Mouse (Mus musculus) limb, embryonic 11.5 days (tissue): ENCODE measurements around the gene Tmem59l. TPM values are rescaled to one million over a fixed set of nuclear protein-coding genes. Genes with fewer than 3 reads are reported as not detected.

Experiments
- ATAC-seq: fragments of 200-750 bp; cut with Nextera tagmentation; 2 replicates; pipeline ENCODE4 v1.8.0; 2017; ENCODE audit warnings: low read depth; ENCODE audit not compliant: insufficient number of reproducible peaks, low FRiP score, low TSS enrichment
- DNase-seq: peaks from one replicate; pipeline ENCODE4 v3.0.0-alpha.2; 2015; ENCODE audit warnings: low spot score
- H3K27ac ChIP-seq: fragments of 300-500 bp; sonication (generic); replicated peaks from 2 replicates; pipeline ENCODE4 v1.5.1; 2014; ENCODE audit warnings: low read depth, mild to moderate bottlenecking, low read length
- H3K27me3 ChIP-seq: fragments of 300-500 bp; sonication (generic); 2 replicates; pipeline ENCODE4 v1.6.1; 2014; ENCODE audit warnings: mild to moderate bottlenecking, low read length, mixed read lengths; ENCODE audit not compliant: control insufficient read depth, insufficient read depth
- H3K36me3 ChIP-seq: fragments of 300-500 bp; sonication (generic); 2 replicates; pipeline ENCODE4 v1.6.1; 2014; ENCODE audit warnings: mild to moderate bottlenecking, low read length, moderate library complexity, mixed read lengths; ENCODE audit not compliant: control insufficient read depth, insufficient read depth
- H3K4me1 ChIP-seq: fragments of 300-500 bp; sonication (generic); 2 replicates; pipeline ENCODE4 v1.6.1; 2014; ENCODE audit warnings: low read length, mixed read lengths; ENCODE audit not compliant: control insufficient read depth, insufficient read depth
- H3K4me2 ChIP-seq: fragments of 300-500 bp; sonication (generic); 2 replicates; pipeline ENCODE4 v1.6.1; 2014; ENCODE audit warnings: low read depth, mild to moderate bottlenecking, moderate library complexity; ENCODE audit not compliant: severe bottlenecking
- H3K4me3 ChIP-seq: fragments of 300-500 bp; sonication (generic); 2 replicates; pipeline ENCODE4 v1.5.1; 2014; ENCODE audit warnings: low read depth, low read length
- H3K9ac ChIP-seq: fragments of 300-500 bp; sonication (generic); 2 replicates; pipeline ENCODE4 v1.6.1; 2014; ENCODE audit warnings: mild to moderate bottlenecking, low read length
- H3K9me3 ChIP-seq: fragments of 300-500 bp; sonication (generic); 2 replicates; pipeline ENCODE4 v1.6.1; 2016; ENCODE audit warnings: low read length; ENCODE audit not compliant: control insufficient read depth
- whole genome bisulfite sequencing: fragments of 180-500 bp; shearing (Covaris S2); extraction: QIAGEN DNeasy Blood & Tissue Kit; methylation state at CpG from one replicate; pipeline ENCODE4 v1.1.7; 2014; 5-methylcytosine and 5-hydroxymethylcytosine counted together
- polyA plus RNA-seq: library from polyadenylated mRNA; unstranded; fragments of >200 nt; fragmentation: Nextera tagmentation; extraction: Ambion mirVana; gene quantifications from 2 replicates; pipeline ENCODE4 v1.2.1, GENCODE M21; 2014

The Tmem59l gene
- polyA plus RNA-seq, 1 experiment from 2014 or later: 20.0 TPM

GRCm38 (mm10) chr8:70527512-70528181 is 40.5 kb upstream of the Tmem59l start, which contains the start of the genes Fkbp8 and Kxd1:
Gene Fkbp8 (plus strand): TSS chr8:70527724.
Gene Kxd1 (minus strand): TSS chr8:70527956.
- ATAC-seq (peak; percentile 86), DNase-seq (peak; percentile 99)
- H3K27ac ChIP-seq: peak within 1 kb of the TSS; percentile 72
- H3K36me3 ChIP-seq: peaks cover 24% of the 10 kb centered on the region
- no peaks in the 10 kb centered on the region; the same call in 1 of the 2 replicates for H3K4me1 ChIP-seq
- H3K9me3 ChIP-seq: no peaks in the 10 kb centered on the region
- peak within 1 kb of the TSS; percentile 94 for H3K9ac ChIP-seq
- peak within 1 kb of the TSS; percentile 81 for H3K4me2 ChIP-seq
- H3K4me3 ChIP-seq: peak within 1 kb of the TSS; percentile 85
- under 1% methylated on average over 61 of the region's 61 CpGs for WGBS
- no peaks in the 10 kb centered on the region for H3K27me3 ChIP-seq

- Histone ChIP-seq H3K4me2 (peak overlapping the region; percentile 81), H3K9ac (peak overlapping the region; percentile 66), H3K27me3 (no peaks in the 10 kb centered on the region), H3K4me3 (peak overlapping the region; percentile 85), H3K27ac (no peak overlapping the region), H3K36me3 (peaks cover 19% of the 10 kb centered on the region), H3K4me1 (peaks cover 4% of the 10 kb centered on the region), H3K9me3 (no peaks in the 10 kb centered on the region)
- DNase-seq: no peak
- no peak for ATAC-seq
- WGBS: 2% methylated on average over 8 of the region's 8 CpGs
Measured at GRCm38 (mm10) chr8:70527111-70527511, 40.0 kb upstream of the Tmem59l start.

GRCm38 (mm10) chr8:70522592-70523403 is 35.6 kb upstream of the Tmem59l start:
- no peaks in the 10 kb centered on the region for H3K27me3 ChIP-seq
- peak overlapping the region; percentile 72 for H3K4me2 ChIP-seq
- WGBS: under 1% methylated on average over 51 of the region's 51 CpGs
- H3K4me3 ChIP-seq: peak overlapping the region; percentile 68
- H3K36me3 ChIP-seq: no peaks in the 10 kb centered on the region
- DNase-seq (peak; percentile 97), ATAC-seq (peak; percentile 81)
- H3K27ac ChIP-seq: peak overlapping the region; percentile 71
- peak overlapping the region; percentile 77 for H3K9ac ChIP-seq
- H3K9me3 ChIP-seq: no peaks in the 10 kb centered on the region
- peaks cover 4% of the 10 kb centered on the region; the same call in 1 of the 2 replicates for H3K4me1 ChIP-seq

- no peak for DNase-seq
- no peak overlapping the region for H3K4me3 ChIP-seq
- peaks cover 4% of the 10 kb centered on the region; the same call in 1 of the 2 replicates for H3K4me1 ChIP-seq
- no peak overlapping the region for H3K27ac ChIP-seq
- ATAC-seq: no peak
- 71% methylated on average over 2 of the region's 2 CpGs for WGBS
- no peaks in the 10 kb centered on the region for H3K27me3 ChIP-seq
- H3K9me3 ChIP-seq: no peaks in the 10 kb centered on the region
- H3K9ac ChIP-seq: no peak overlapping the region
- no peak overlapping the region for H3K4me2 ChIP-seq
- H3K36me3 ChIP-seq: no peaks in the 10 kb centered on the region
Measured at GRCm38 (mm10) chr8:70519606-70520005, 32.4 kb upstream of the Tmem59l start.

- Histone ChIP-seq H3K9me3 (no peaks in the 10 kb centered on the region), H3K9ac (no peak overlapping the region), H3K4me2 (no peak overlapping the region), H3K4me1 (peaks cover 4% of the 10 kb centered on the region; the same call in 1 of the 2 replicates), H3K4me3 (no peak overlapping the region), H3K27me3 (no peaks in the 10 kb centered on the region), H3K27ac (no peak overlapping the region), H3K36me3 (no peaks in the 10 kb centered on the region)
- no peak for DNase-seq
- WGBS: 92% methylated on average over 6 of the region's 6 CpGs
- no peak for ATAC-seq
Measured at GRCm38 (mm10) chr8:70519043-70519442, 31.9 kb upstream of the Tmem59l start.

- no peak overlapping the region for H3K9ac ChIP-seq
- H3K27me3 ChIP-seq: no peaks in the 10 kb centered on the region
- peaks cover 4% of the 10 kb centered on the region; the same call in 1 of the 2 replicates for H3K4me1 ChIP-seq
- H3K9me3 ChIP-seq: no peaks in the 10 kb centered on the region
- no peak overlapping the region for H3K4me2 ChIP-seq
- no peak overlapping the region for H3K27ac ChIP-seq
- ATAC-seq (no peak), DNase-seq (no peak)
- WGBS: 69% methylated on average over 10 of the region's 10 CpGs
- H3K4me3 ChIP-seq: no peak overlapping the region
- H3K36me3 ChIP-seq: no peaks in the 10 kb centered on the region; the same call in 1 of the 2 replicates
Measured at GRCm38 (mm10) chr8:70517940-70518643, 30.9 kb upstream of the Tmem59l start.

- no peak overlapping the region for H3K27ac ChIP-seq
- H3K4me2 ChIP-seq: no peak overlapping the region
- 86% methylated on average over 2 of the region's 2 CpGs for WGBS
- no peak overlapping the region for H3K9ac ChIP-seq
- no peak overlapping the region for H3K4me3 ChIP-seq
- no peak for DNase-seq
- peaks cover 5% of the 10 kb centered on the region; the same call in 1 of the 2 replicates for H3K36me3 ChIP-seq
- no peaks in the 10 kb centered on the region for H3K9me3 ChIP-seq
- peaks cover 8% of the 10 kb centered on the region for H3K4me1 ChIP-seq
- ATAC-seq: no peak
- H3K27me3 ChIP-seq: no peaks in the 10 kb centered on the region
Measured at GRCm38 (mm10) chr8:70513441-70513840, 26.3 kb upstream of the Tmem59l start.
